Mouse (Mus musculus) heart, postnatal 0 days (tissue): ENCODE measurements at regions not wholly inside any gene's neighbourhood (a gene's known extent, or its start where the extent isn't known, plus 50 kb on each side); places are given as distances from the start of the nearest gene placed in this dataset.

Source experiments
- CTCF ChIP-seq: IDR thresholded peaks from 2 replicates; pipeline ENCODE4 v1.5.1; 2016; ENCODE audit warnings: antibody characterized with exemption, control low read depth, low read depth
- EP300 ChIP-seq: IDR thresholded peaks from 2 replicates; pipeline ENCODE4 v1.6.1; 2016; ENCODE audit warnings: antibody characterized with exemption, low read depth

DNA sequence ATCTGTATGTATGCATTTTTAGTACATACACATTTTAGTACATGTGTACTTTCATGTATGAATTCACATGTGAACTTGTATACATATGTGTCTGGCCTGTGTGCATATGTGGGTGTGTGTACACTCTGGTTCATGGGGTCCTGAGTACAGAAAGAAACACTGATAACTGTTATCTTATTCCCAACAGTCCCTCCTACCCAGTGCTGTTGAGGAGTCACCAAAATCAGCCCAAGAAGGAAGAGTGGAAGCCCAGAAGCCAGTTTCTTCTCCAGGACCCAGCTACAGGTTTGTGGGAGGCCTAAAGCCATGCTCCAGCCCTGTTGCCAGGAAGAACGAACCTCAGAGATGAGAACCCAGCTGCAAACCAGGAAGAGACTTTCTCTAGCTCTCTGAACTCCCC lies 53.6 kb upstream of the Irf2bp2 start:
- TF ChIP-seq CTCF (no peak), EP300 (no peak)
